Mouse (Mus musculus) hematopoietic stem cell, adult 5-6 weeks (primary cell): ENCODE data around the gene Tspan32. TPM values are rescaled to one million over a fixed set of nuclear protein-coding genes. Genes with fewer than 3 reads are reported as not detected.

Experiments used
- ATAC-seq, 2 experiments: fragments of 125-278 bp in 1 of 2; replicated peaks in 1 of 2; 2 replicates each; pipeline ENCODE4 v1.8.0; 2016 to 2017; ENCODE audit warnings: inconsistent platforms in 2 of 2, mild to moderate bottlenecking in 2 of 2, moderate number of reproducible peaks in 2 of 2, low read depth in 1 of 2, moderate TSS enrichment in 1 of 2; ENCODE audit not compliant: low FRiP score in 2 of 2, poor library complexity in 2 of 2, severe bottlenecking in 2 of 2, insufficient read depth in 1 of 2, low TSS enrichment in 1 of 2
- total RNA-seq: library from RNA; stranded (forward); fragments of 172-1452, 232-1000 nt; gene quantifications from 2 replicates; pipeline ENCODE4 v1.2.3, GENCODE M21; 2017

Tspan32 gene
- total RNA-seq, 1 experiment from 2014 or later = 102 TPM

- ATAC-seq = no peak
Measured at GRCm38 (mm10) chr7:143062704-143063103, 57.9 kb downstream of the Tspan32 start.

- no peak for ATAC-seq
Measured at GRCm38 (mm10) chr7:143064226-143064625, 59.4 kb downstream of the Tspan32 start.

- ATAC-seq = no peak
Measured at GRCm38 (mm10) chr7:143065692-143066091, 60.8 kb downstream of the Tspan32 start.

GRCm38 (mm10) chr7:143067469-143067868 lies 62.6 kb downstream of the Tspan32 start:
- no peak for ATAC-seq

- no peak for ATAC-seq
Measured at GRCm38 (mm10) chr7:143067897-143068296, 63.1 kb downstream of the Tspan32 start.

- no peak for ATAC-seq
Measured at GRCm38 (mm10) chr7:143068316-143068881, 63.6 kb downstream of the Tspan32 start.

GRCm38 (mm10) chr7:143068882-143069591 lies 64.2 kb downstream of the Tspan32 start, which contains the start of gene Tssc4:
Gene Tssc4 (plus strand): TSS chr7:143069249.
- peak; percentile 87 to 88 for ATAC-seq

Other genes with a start within 250 kb of the Tspan32 start
- not detected in 2 replicates for gene Th, start 73.9 kb upstream of the Tspan32 start, total RNA-seq
- gene Ascl2, start 35.8 kb upstream of the Tspan32 start, total RNA-seq = not detected in 2 replicates
- 257 and 341 TPM in 2 replicates for gene Cd81, start 47.7 kb downstream of the Tspan32 start, total RNA-seq
- 27.2 and 28.4 TPM in 2 replicates for gene Tssc4, start 64.2 kb downstream of the Tspan32 start, total RNA-seq
- gene Trpm5, start 89.6 kb downstream of the Tspan32 start, total RNA-seq = 0.13 and 0.30 TPM in 2 replicates
- not detected in 2 replicates for gene Kcnq1, start 101.3 kb downstream of the Tspan32 start, total RNA-seq